Mouse (Mus musculus) adrenal gland, postnatal 25 days (tissue): ENCODE data around the gene Tdrd12. TPM values are rescaled to one million over a fixed set of nuclear protein-coding genes. Genes with fewer than 3 reads are reported as not detected.
"Not testable (repeated sequence)": the region's sequence is repeated elsewhere in the genome, so short reads cannot be mapped to it uniquely, and the experiment has no call there.

Experiments used
- DNase-seq: peaks from one replicate; pipeline ENCODE4 v3.0.0; 2021; ENCODE audit warnings: mixed read lengths
- total RNA-seq: library from RNA; stranded (reverse); gene quantifications from 2 replicates; pipeline ENCODE4 v1.2.3, GENCODE M21; 2021

Tdrd12 gene
- total RNA-seq, 1 experiment from 2014 or later: 0.15 TPM

DNA sequence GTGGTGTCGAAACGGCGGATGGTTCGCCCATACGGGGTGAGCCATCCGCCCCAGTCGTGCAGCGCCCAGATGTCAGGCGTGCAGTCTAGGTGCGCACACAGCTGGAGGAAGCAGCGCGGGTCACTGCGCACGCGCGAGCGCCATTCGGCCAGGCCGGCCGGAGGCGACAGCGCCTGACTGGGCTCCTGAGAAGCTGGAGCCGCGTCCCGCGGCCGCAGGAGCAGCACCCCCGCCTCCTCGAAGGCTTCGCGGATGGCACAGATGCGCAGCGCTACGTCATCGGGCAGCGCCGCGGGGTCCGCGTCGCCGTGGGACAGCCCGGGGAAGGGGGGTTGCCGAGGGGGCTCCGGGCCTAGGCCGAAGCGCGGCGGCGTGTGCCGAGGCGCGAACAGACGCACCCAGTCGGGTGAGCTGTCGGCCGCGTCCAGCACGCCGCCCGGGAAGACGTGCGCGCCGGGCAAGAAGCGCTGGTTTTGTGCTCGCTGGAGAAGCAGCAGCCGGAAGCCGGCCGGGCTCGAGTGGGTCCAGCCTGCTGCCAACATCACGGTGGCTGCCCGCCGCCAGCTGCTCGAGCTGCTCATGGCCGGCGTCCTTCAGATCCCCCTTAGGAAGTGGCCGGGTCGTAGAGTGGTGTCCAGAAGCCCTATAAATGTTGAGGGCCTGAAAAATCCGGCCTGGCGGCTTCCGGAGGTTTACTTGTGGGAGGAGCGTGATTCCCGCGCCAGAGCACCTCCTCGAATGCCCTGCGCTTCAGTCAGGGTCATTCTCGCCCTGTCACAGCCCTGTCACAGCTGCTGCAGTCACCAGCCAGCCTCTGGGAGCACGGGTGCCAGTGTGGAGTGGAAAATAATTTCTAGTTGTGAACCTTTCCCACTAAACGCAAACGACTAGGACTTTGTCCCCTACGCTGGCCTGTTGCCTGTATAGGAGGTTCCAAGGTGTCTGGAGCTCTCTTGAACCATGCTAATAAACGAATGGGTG lies 18.0 kb upstream of the Tdrd12 start:
- DNase-seq: peak; percentile 89

DNA sequence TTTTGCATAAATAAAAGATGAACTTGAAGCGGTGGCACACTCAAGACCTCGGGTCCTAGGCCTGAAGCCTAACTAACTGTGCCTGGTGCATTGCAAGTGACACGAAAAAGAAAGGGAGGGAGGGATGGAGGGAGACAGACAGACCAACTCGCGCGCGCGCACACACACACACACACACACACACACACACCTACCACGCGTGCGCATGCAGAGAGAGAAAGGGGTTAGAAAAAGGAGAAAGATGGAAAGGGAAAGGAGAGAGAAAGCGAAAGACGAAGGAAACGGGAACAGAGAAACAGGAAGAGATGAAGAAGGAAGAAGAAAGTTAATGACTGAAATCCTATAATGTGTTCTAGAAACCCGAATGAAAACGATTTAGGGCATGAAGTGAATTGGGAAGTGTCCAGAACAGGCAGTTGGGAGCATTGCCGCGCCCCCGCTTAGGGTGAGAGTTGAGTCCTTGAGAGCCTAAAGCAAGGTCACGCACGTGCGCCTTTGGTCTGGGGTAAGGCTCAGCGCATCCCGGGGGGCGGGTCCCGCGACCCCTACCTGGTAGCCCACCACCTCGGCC lies 17.1 kb upstream of the Tdrd12 start:
- DNase-seq: peak; percentile 23

DNA sequence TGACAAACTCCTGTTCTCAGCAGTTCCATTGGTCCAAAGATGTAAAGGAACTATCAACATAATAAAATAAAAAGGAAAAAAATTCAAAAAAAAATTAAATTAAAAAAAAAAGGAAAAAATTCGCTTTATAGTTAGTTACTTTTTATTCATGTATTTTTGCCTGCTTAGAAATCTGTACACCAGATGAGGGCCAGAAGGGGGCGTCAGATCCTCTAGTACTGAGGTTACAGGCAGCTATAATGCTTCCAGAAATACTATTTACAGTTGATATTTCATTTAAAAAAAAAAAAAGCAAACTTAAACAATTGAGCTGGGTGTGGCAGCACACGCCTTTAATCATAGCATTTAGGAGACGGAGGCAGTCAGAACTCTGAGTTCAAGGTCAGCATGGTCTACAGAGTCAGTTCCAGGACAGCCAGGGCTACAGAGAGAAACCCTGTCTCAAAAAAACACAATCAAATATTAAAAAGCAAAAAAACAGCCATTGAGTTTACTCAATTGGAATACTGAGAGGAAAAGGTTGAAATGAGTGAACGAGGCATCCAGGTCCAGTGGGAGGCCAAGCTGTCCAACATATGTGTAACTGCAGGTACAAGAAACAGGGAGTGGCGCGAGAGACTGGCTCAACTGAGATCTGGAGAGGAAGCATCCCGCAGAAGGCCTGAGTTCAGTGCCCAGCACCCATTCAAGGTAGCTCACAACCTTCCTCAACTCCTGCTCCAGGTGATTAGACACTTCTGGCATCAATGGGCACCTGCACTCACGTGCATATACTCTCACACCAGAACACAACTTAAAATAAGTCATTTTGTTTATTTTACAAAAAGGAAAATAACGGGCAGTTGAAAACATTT lies 16.4 kb upstream of the Tdrd12 start:
- DNase-seq: peak; percentile 25

DNA sequence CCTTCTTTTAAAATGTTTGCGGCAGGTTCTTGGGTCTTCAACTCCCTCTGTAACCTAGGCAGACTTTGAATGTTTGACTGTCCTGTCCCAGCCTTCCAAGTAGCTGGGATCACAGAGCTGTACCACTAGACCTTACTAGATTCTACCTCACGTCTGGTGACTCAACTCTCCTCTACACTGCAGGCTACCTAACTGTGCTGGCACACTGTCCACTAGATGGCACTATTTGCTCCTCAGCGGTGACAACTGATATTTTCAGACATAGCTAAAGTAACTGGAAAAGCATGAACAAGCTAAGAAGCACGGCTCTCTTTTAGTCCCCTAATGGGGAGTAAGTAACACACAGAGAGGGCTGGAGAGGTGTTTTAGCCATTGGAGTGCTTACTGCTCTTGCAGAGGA lies 8.3 kb upstream of the Tdrd12 start:
- DNase-seq: peak; percentile 46

DNA sequence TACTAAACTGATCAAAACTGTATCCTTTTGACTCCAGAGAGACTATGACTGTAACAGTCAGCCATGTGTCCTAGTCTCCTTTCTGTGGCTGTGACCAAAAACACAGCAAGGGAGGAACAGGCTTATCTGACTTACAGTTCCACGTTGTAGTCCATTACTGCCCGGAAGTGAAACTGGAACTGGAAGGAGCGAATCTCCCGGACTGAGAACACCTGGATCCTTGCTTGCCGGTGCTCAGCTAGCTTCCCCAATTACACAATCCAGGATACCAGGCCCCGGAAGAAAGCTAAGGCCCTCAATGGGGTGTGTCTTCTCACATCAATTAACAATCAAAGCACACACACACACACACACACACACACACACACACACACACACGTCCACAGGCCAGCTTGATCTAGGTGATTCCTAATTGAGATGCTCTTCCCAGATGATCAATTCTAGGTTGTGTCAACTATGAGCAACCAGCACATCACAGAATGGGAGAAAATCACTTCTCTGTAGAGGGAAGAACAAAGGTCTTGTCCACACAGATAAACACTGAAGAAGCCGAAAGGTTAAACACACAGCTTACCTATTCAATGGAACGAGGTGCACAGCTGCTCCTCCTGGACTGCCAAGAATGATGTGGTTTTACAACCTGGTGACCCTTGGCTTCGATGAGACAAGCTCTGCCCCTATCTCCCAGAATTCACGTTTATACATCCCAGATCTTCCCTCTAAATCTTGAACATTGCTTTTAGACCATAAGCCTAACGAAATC lies 1.6 kb downstream of the Tdrd12 start:
- no peak for DNase-seq

DNA sequence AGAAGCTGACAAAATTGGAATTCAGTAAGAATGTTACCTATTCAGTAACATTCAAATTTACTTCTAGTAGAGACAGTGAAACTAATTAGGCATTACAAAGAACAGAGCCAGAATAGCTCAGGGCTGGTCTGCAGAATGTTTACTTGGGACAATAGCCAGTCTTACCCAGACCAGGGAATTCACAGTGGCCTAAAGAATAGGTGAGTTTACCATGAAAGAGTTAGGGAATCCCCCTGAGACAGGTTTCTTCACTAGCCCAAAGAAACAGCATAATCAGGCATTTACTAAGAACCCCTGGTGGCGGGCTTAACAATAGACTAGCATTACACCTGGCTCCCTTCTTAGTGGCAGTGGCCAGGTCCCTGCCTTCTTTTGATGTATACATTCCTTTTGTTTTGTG lies 7.0 kb downstream of the Tdrd12 start:
- DNase-seq: not testable (repeated sequence)

DNA sequence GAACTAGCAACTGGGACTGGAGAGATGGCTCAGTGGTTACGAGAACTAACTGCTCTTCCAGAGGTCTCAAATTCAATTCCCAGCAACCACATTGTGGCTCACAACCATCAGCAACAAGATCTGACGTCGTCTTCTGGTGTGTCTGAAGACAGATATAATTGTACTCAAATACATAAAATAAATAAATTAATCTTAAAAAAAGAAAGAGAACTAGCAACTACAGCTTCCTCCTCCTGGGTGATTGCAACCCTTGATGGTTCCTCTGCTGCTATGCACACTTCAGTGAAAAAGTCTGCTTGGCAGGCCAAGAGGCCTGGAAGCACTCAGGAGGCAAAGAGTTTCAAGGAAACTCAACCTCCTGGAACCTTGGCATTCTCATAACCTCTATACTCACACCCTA lies 7.5 kb downstream of the Tdrd12 start:
- no peak for DNase-seq

DNA sequence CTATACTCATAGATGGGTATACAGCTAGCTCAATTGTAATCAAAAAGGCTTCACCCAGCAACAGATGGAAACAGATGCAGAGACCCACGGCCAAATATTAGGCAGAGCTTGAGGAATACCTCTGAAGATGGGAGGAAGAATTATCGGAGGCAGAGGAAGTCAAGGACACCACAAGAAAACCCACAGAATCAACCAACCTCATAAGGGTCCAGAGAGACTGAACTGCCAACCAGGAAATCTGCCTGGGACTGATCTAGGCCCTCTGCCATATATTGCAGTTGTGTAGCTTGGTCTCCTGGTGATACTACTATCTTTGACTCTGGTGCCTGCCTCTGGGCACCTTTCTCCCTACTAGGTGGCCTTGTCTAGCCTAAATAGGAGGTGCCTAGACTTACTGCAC lies 10.8 kb downstream of the Tdrd12 start:
- DNase-seq: no peak

DNA sequence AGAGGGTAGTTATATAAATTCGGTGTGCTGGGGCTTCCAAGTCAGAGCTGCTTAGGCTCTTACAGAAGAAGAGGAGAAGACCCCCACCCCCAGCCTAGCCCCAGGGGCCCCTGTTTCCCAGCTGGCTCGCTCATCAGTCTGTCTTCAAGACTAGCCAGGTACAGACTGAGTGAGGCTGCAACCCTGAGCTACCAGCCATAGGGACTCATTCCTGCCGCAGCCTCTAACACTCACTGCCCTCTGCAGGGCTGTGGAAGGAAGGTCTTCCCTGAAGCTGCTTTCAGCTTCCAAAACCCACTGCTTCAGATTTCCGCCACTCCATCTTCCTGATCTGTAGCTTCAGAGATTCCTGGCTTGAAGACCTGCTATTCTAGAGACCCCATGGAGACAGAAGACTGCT lies 35.5 kb downstream of the Tdrd12 start:
- DNase-seq: no peak

DNA sequence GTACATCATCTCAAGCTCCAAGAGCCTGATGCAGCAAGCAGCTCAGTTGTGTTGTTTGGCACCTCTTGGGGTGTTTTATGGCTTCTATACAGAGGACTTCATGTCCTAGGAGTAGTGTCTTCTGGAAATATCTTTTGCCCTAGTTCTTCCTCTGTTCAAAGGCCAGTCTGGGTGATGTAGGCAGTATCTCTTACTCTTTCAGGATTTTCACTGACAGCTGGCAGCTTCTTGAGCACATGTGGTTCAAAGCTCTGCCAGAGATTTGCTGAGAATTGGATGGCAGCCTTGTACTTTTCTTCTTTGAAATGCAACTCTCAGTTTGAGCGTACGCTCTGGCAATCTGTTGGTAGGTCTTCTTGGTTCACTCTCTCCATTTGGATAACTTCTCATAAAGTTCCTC lies 40.0 kb downstream of the Tdrd12 start:
- no peak for DNase-seq

DNA sequence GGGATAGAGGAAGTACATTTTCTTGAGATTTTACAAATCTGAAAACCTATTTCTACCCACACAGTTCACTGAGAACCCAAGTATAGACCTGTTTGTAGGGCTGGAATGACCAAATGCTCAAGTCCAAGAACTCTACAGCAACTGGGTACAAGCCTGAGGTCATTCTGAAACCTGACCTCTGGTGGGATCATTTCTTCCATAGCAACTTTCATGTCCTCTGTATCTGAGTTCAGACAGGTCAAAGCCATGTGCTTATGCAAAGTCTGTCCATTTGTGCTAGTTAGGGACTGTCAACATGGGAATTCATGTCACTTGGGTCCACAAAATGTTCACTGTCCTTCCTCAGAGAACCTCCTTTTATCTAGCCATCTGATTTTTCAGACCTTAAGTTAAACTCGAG lies 46.5 kb downstream of the Tdrd12 start:
- no peak for DNase-seq

DNA sequence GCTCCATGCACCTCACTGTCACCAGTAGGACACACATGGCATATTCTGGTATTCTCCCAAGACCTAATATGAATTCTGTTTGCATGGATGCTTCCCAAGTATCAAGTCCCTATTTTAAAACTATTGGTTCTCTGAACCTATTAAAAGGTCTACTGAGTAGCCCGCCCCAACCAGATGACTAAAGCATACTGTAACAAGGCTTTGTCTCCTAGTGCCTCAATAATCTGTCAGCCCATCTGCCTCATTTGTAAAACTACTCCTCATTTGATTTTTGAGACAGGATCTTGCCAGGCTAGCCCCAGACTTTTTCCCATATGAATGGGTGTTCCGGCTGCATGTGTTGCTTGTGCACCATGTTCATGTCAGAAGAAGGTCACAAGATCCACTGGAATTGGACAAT lies 47.4 kb downstream of the Tdrd12 start:
- DNase-seq: no peak

DNA sequence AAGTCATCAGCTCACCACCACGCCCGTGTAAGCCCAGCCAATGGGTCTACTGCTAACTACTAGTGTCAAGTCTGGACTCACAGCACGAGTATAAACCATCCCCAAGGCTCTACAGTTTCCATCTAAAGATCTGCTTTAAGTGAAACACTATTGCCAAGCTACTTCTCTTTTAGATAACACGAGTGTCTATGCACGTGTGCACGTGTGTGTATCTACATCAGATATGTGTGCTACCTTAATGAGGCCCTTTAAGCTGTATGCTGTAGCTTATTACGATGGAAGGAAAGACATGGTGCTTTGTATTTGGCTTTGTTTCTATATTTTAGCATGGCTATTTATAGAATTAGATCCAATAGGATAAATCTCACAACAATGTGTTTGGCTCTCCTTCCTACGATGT lies 51.0 kb downstream of the Tdrd12 start:
- DNase-seq: no peak

DNA sequence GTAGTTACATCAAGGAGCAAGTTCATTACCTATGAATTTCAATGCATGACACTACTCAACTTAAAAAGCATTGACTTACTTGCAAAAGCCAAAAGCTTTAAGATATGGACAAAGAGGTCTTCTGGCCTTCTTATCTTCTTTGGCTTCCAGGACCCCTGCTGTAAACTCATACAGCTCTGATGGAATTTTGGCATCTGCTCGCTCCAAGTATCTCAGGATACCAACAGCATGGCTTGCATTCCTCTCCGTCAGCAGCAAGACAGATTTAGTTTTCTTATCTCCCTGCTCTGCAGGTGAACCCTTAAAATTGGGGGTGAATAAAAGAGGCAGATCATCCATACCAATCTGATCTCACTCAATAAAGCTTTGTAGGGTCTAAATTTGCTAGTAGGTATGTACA lies 52.4 kb downstream of the Tdrd12 start:
- no peak for DNase-seq

DNA sequence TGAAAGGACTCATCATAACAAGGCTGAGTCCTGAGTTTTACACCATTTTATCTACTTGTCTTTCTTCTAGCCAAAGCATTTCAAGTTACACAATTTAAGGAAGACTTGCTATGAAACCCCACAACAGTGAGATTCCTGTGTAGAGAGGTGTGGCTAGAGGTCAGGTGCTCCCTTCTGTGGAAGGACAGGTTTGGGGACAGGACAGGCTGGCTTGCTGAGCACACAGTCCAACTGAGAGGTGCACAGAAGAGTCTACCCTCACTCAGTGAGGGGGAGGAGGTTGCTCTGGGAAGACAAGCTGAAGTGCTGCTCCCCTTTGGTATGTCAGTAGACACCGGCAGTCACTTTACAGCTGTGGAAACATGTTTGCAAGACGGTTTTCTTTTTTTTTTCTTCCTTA lies 61.1 kb downstream of the Tdrd12 start:
- no peak for DNase-seq

DNA sequence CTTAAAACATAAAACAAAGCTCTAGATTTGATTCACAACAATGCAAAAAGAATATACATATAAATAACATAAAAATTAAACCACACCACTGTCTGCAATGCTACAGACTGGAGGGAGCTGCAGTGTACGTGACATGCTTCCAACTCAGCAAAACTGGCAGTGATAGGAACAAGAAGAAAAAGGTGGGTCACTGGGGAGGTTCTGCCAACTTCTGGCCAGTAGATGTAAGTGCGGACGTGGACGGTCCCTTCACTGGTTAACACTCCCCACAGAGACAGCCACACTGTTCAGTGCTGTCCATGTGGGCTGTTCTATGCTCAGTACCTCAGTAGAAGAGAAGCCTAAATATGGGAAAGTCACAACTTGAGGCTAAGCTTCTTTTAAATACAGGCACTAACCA lies 66.8 kb downstream of the Tdrd12 start:
- no peak for DNase-seq

DNA sequence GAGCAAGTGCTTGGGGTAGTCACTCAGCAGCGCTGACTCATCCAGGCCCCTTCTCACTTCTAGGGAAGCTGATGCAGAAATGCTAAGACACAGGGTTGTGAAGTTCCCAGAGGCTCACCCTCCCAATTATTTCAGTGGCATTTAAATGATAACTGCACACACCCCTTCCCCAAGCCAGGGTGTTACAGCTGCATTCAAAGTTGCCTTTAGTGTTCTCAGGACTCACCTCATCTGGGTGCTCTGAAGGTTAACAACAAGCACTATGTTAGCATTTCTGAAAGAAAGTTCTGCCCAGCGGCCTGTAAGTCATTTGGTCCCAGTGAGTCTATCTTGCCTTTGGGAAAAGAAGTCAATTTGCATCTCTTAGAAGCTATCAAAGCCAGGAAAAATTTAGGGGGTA lies 69.7 kb downstream of the Tdrd12 start:
- DNase-seq: no peak

DNA sequence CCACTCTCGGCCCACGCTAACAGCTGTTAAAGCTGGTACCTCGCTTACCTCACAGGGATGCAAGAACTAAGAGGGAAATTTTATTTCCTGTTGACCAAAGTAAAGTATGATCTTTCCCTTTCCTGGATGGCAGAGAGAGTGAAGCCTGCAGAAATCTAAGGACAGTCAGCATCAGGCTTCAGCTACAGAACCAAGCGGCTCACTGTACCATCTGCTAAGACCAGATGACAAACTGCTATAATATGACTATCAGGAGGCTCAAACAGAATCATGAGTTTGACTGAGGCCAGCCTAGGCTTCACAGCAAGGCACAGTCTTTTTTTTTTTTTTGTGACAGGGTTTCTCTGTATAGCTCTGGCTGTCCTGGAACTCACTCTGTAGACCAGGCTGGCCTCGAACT lies 72.5 kb downstream of the Tdrd12 start:
- no peak for DNase-seq

DNA sequence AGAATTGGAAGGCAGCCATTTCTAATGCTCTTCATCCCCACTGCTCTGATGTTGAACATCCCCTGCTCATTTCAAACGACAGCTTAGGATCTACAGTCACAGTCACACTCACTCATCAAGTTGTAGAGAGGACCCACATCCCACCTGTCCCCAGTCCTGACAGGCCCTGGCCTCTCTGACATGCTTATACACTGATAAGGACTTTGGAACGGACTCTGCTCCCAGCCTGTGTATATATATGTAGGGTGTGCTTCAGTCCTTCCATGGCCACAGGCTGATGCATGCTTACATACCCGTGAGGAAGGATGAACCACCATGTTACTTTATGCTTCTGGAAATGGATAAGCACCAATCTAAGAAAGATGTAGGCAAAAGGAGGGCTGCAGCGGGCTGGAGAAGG lies 76.6 kb downstream of the Tdrd12 start:
- no peak for DNase-seq

DNA sequence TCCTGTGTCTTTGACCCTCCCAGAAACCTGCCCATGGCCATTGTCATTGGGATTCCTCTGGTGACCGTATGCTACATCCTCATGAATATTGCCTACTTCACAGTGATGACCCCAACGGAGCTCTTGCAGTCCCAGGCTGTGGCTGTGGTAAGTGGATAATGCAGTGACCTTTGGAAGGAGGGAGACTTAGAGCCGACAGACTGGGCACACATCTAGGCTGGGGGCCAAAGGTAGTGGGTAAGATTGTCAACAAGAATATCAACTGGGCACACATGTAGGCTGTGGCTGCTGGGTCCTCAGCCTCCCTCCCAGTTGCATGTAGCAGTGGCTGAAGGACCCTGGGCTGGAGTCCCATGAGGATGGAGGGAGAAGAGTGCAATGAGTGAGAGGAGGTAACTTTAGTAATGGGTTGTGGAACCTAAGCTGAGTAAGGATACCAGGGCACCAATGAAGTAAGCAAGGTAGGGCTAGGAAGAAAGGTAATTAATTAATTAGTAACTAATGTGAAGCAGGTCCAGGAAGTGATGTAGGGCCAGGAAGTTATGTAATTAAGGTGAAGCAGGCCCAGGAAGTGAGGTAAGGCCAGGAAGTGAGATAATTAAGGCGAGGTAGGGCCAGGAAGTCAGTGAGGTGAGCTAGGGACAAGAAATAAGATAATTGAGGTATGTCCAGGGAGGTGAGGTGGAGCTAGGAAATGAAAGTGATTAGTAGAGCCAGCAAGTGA lies 81.3 kb downstream of the Tdrd12 start:
- no peak for DNase-seq

DNA sequence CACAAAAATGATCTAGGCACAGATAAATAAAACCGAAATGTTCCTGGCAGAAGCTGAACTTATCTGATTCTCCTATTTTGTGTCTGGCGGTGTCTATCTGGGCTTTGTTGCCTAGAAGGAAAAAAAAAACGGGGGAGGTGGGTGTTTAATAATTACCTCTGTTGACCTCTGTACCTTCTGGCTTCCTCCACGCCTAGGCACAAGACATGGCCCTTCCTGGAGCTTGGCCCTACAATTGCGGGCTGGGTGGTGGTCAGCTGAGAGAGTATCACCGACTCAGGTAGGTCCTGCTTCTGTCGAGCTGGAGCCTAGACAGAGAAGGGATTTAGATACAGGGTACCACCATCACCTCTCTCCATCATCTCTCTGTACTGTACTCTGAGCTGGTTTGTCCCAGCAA lies 88.7 kb downstream of the Tdrd12 start:
- DNase-seq: no peak
